Mouse (Mus musculus): ENCODE measurements at regions not wholly inside any gene's neighbourhood (a gene's known extent, or its start where the extent isn't known, plus 50 kb on each side); places are given as distances from the start of the nearest gene placed in this dataset.

GRCm38 (mm10) chr16:39147151-39147550, 254.7 kb downstream of the Igsf11 start:
- TF ChIP-seq POLR2A (IDR thresholded peaks at IDR 0.05; ENCODE audit: borderline replicate concordance, low read depth, low read length) (no peak), CTCF (IDR thresholded peaks at IDR 0.05; ENCODE audit: low read depth, low read length) (no peak)

Measured in bone marrow macrophage, adult 2 months (primary cell).